Mouse (Mus musculus): Measurements from ENCODE around the gene Cfap97d1.
"Not testable (repeated sequence)": the region's sequence is repeated elsewhere in the genome, so short reads cannot be mapped to it uniquely, and the experiment has no call there.

The Cfap97d1 gene

DNA sequence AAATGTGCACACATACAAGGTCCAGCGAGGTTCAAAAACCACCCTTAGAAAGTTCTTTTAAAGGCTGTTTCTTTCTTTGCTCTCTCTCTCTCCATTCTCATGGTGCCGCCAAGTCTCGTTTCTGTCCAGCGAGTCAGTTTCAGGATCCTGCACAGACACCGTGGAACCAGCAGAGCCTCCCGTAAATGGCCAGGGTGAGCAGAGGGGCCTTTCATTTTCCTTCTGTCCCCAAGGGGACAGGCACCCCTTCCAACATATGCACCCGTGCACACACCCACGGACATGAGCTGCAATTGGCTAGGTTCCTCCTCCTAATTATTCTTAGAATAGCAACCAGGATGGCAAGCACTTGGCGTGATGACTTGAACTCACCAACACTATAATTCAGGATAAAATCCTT is 10.6 kb upstream of the Cfap97d1 start:
- no peak for DNase-seq (ENCODE audit: low spot score)

DNA sequence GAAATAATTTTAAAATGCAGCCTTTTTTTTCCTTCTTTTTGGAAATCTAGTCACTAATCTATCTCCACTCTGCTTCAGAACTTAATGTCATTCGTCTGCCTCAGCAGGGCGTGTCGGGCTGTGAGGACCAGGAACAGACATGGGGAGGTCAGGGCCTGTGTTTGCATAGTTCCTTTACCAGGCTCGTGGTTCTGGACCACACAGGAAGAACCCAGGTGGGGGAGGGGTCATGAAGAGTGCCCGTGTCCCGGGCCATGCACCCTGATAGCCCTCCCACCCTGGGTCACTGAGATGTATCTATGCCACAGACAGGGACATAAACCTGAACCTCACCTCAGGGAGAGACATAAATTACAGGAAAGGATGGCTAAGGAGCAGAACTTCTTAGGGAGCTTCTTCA is 9.9 kb upstream of the Cfap97d1 start:
- DNase-seq (ENCODE audit: low spot score): no peak

GRCm38 (mm10) chr11:101974923-101975322 is 9.2 kb upstream of the Cfap97d1 start:
- DNase-seq (ENCODE audit: low spot score): no peak

DNA sequence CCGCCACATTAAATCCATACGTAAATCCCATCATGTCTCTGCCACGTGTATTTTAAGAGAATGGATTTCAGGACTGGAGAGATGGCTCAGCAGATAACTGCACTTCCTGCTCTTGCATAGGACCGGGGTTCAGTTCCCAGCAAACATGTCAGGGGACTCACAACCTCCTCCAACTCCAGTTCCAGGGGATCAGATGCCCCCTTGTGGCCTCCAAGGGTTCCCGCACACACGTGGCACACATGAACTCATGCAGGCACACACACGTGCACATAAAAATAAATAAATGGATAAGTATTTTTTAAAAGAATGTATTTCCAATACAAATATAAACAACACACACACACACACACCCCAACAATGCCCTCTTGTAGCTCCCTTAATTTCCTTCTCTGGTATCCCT is 7.1 kb upstream of the Cfap97d1 start:
- DNase-seq (ENCODE audit: low spot score): no peak

DNA sequence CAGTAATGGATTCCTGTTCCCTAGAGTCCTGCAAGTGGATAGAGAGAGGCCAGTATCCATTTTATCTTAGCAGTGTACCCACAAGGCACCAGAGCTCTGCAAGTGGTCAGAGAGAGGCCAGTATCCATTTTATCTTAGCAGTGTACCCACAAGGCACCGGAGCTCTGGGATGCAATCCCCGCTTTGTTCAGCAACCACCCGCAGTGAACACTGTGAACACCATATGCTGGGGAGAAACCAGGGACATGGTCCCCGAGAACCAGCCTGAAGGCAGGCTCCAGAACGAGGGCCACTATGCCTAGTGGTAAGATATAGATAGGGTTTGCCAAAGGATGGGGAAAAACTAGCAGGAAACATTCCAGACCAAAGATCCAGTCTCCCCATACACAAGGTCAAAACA is 4.9 kb upstream of the Cfap97d1 start:
- no peak for DNase-seq (ENCODE audit: low spot score)

GRCm38 (mm10) chr11:101980603-101981157 is 3.4 kb upstream of the Cfap97d1 start:
- no peak for DNase-seq (ENCODE audit: low spot score)

DNA sequence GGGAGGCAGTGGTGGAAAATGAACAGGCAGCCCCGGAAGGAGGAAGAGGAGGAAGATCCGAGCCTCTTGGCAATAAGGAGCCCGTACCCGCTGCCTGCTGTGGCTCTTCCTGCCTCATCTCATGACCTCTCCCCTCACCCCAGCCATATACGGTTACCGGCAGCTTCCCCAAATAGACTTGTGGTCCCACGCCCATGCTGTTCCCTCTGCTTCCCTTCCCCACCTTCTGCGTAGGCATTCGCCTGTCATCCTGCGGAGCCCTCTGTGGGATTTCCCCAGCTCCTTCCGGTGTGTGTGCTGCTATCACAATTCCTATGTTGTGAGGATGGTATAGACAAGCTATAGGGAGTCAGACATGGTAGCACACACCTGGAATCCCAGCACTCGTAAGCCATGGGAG is 2.2 kb upstream of the Cfap97d1 start:
- DNase-seq (ENCODE audit: low spot score): no peak

DNA sequence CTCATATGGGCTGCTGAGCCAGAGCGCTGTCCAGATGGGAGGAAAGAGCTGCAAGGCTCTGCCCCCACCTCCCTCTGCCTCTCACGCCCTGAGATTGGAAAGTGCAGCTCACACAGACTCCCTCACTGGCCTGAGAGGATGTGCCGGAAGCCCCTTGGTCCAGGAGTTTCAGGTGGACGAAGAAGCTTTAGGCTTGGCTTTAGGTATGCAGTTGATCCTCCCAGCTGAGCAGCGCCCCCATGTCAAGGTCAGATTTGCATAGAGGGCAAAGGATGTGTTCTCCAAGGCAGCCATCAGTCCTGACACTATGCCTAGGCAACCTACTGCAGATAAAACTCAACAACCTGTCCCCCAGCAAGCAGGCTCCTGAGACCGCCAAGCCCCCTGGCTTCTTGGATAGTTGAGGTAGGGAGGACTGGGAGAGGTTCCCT is 1.1 kb upstream of the Cfap97d1 start:
- no peak for DNase-seq (ENCODE audit: low spot score)

DNA sequence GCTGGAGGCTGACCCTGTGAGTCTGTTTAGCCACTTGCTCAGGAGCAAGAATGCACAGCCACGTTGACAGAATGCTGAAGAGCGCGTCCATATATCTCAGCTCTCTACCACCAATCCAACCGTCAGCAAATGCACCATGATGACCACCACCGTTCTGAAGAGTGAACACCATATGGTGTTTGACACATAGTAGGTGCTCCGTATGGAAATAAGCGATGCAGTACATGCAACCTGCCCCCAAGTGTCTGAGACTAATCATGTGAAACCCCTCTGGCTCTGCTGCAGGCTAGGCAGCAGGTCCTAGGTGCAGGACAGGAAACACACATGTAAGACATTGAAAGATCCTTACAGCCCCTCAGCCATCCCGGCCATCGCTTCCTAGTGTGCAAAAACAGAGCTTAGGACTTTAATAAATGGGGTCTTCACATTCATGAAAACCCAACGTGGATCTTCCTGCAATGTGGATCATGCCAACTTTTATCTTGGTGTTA is 603 bp upstream of the Cfap97d1 start:
- no peak for DNase-seq (ENCODE audit: low spot score)

DNA sequence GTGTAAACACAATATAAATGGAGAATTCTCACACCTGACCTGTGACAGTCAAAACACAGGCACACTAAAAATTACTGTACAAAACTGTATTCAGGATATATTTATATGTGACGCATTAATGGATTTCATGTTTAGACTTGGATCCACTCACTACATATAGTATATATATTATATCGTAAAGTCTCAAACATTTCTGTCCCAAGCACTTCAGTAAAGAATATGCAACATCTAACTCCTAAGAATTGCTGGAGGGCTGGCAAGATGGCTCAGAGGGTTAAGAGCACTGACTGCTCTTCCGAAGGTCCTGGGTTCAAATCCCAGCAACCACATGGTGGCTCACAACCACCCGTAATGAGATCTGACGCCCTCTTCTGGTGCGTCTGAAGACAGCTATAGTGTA is 1.4 kb downstream of the Cfap97d1 start:
- not testable (repeated sequence) for DNase-seq (ENCODE audit: low spot score)

- DNase-seq (ENCODE audit: low spot score): peak; percentile 83
Measured at GRCm38 (mm10) chr11:101985990-101986389, 1.9 kb downstream of the Cfap97d1 start.

DNA sequence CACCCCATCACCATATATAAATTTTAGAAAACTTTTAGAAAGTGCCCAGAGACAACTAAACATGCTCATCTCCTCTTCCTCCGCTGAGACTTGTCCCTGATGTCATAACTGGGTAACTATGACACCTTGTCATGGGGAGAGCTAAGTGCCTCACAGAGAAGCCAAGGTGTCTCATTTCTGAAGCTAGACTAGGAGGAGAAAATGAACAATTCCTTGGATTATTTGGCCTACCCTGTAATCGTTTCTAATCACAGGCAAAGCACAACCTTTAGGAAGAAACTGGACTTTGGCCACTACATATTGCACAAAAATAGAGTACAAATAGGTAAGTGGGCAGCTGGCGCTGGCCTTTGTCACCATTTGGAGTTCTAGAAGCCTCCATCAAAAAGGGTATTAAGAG is 2.8 kb downstream of the Cfap97d1 start, which contains the start of gene Dusp3:
Gene Dusp3, minus strand, starts transcription at position 101 of the 400 bp plus-strand sequence.
- no peak for DNase-seq (ENCODE audit: low spot score)

GRCm38 (mm10) chr11:101990244-101990643 is 6.2 kb downstream of the Cfap97d1 start:
- DNase-seq (ENCODE audit: low spot score): no peak

GRCm38 (mm10) chr11:101991813-101992212 is 7.7 kb downstream of the Cfap97d1 start:
- no peak for DNase-seq (ENCODE audit: low spot score)

GRCm38 (mm10) chr11:101992411-101992810 is 8.3 kb downstream of the Cfap97d1 start:
- no peak for DNase-seq (ENCODE audit: low spot score)

DNA sequence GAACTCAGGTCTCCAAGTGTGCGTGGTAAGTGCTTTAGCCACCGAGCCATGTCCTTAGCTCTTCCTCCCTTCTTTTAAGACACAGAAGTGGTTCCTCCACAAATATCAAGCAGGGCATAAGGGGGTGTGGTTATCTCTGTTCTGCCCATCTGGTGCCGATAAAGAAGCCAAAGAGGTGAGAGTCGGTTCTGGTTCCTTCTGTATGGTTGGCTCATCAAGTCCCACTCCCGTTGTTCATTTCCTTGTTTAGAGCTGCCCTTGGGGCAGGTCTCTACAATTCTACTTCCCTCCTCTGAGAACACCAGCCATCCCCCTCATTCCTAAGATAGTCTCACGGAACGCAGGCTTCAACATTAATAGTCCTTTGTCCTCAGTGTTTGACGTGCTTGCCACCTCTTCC is 10.0 kb downstream of the Cfap97d1 start:
- DNase-seq (ENCODE audit: low spot score): no peak

- DNase-seq (ENCODE audit: low spot score): no peak
Measured at GRCm38 (mm10) chr11:101995938-101996337, 11.9 kb downstream of the Cfap97d1 start.

GRCm38 (mm10) chr11:101998258-101998657 is 14.2 kb downstream of the Cfap97d1 start:
- DNase-seq (ENCODE audit: low spot score): no peak

DNA sequence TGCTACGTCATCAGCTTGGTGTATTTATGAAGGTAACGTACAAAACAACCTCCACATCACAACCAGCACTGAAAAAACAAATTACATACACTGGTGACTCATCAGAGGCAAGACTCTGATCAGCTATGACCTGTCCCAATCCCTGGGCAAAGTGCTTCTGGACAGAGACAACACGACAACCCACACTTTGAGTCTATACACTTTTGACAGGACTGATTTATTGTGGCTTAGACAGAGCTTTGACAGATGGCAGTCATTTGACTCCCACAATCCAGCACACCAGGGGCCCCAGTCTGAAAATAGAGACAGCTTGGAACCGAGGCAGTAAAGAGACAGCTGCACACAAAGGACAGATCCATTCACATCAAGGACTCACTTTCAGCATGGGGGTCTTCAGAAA is 15.4 kb downstream of the Cfap97d1 start:
- no peak for DNase-seq (ENCODE audit: low spot score)

DNA sequence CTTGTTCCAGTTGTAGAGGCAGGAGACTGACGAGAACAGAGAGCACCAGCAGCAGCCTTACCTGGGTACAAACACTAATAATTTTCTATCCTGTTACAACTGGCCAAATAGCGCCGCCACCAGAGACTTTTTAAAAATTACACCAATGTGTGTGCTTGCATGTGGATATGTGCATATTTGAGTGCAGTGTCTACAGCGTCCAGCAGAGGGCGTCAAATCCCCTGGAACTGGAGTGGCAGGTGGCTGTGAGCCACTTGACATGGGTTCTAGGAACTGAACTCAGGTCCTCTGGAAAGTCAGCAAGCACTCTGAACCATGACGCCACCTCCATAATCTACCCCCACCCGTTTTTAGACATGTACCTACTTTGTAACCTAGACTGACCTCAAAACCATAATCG is 20.2 kb downstream of the Cfap97d1 start:
- no peak for DNase-seq (ENCODE audit: low spot score)

- no peak for DNase-seq (ENCODE audit: low spot score)
Measured at GRCm38 (mm10) chr11:102006271-102006670, 22.2 kb downstream of the Cfap97d1 start.

DNA sequence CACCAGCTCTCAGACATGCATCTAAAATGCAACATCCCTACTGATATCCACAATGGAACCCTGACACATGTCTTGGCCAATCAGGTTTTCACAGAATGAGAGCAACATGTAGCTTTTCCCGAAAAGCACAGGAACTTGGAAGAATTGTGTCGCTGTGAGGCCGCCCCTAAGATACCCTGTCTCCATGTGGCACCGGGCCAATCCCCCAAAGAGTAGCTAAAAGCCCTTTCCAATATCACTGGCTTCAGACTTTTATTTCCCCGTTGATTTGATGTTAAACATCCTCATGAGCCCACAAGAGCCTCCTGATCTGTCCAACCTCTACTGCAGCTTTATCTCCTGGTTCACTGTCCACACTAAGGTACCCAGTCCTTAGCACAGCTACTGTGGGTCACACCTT is 22.6 kb downstream of the Cfap97d1 start:
- DNase-seq (ENCODE audit: low spot score): no peak

DNA sequence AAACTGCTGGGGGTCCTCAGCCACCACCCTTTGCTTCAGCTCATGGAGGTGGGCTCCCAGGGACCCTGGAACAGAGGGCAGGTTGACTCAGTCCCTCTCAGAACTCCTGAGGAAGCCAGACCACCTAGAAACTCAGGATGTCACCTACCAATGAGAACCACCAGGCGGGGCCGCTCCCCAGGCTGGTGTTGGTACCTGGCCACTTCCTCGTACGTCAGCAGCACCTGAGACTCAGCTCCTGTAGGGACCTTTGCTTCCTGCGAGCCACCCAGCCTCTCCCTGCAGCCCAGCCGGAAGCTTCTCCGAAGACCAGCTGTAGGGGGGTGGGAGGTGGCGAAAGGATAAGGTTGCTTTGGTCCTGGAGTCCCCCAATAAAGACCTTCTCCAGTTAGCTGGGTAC is 24.3 kb downstream of the Cfap97d1 start:
- no peak for DNase-seq (ENCODE audit: low spot score)

- no peak for DNase-seq (ENCODE audit: low spot score)
Measured at GRCm38 (mm10) chr11:102008954-102009637, 25.0 kb downstream of the Cfap97d1 start.

Data from urinary bladder, postnatal 14 days (tissue).